Mouse (Mus musculus) midbrain, embryonic 16.5 days (tissue): Measurements from ENCODE around the gene H1f0. TPM values are rescaled to one million over a fixed set of nuclear protein-coding genes. Genes with fewer than 3 reads are reported as not detected.

Source experiments
- ATAC-seq: fragments of 200-750 bp; cut with Nextera tagmentation; 2 replicates; pipeline ENCODE4 v1.8.0; 2017; ENCODE audit warnings: moderate TSS enrichment
- H3K27ac ChIP-seq: fragments of 300-500 bp; sonication (generic); 2 replicates; pipeline ENCODE4 v1.5.1; 2014; ENCODE audit warnings: mild to moderate bottlenecking, low read length, mixed read lengths
- H3K27me3 ChIP-seq: fragments of 300-500 bp; sonication (generic); 2 replicates; pipeline ENCODE4 v1.6.1; 2014; ENCODE audit warnings: low read depth, low read length, mixed read lengths; ENCODE audit not compliant: control insufficient read depth, insufficient read depth
- H3K36me3 ChIP-seq: fragments of 300-500 bp; sonication (generic); 2 replicates; pipeline ENCODE4 v1.6.1; 2014; ENCODE audit warnings: mild to moderate bottlenecking, low read length, moderate library complexity, mixed read lengths; ENCODE audit not compliant: control insufficient read depth, insufficient read depth
- H3K4me1 ChIP-seq: fragments of 300-500 bp; sonication (generic); 2 replicates; pipeline ENCODE4 v1.6.1; 2014; ENCODE audit warnings: mild to moderate bottlenecking, low read length, mixed read lengths; ENCODE audit not compliant: control insufficient read depth, insufficient read depth
- H3K4me2 ChIP-seq: fragments of 300-500 bp; sonication (generic); 2 replicates; pipeline ENCODE4 v1.6.1; 2014; ENCODE audit warnings: mild to moderate bottlenecking, low read length, mixed read lengths
- H3K4me3 ChIP-seq: fragments of 300-500 bp; sonication (generic); 2 replicates; pipeline ENCODE4 v1.5.1; 2014; ENCODE audit warnings: low read depth, mild to moderate bottlenecking, low read length, moderate library complexity, mixed read lengths
- H3K9ac ChIP-seq: fragments of 300-500 bp; sonication (generic); 2 replicates; pipeline ENCODE4 v1.6.1; 2014; ENCODE audit warnings: low read depth, low read length, mixed read lengths
- H3K9me3 ChIP-seq: fragments of 300-500 bp; sonication (generic); replicated peaks from 2 replicates; pipeline ENCODE4 v1.6.1; 2014; ENCODE audit warnings: mild to moderate bottlenecking, low read length, mixed read lengths; ENCODE audit not compliant: control insufficient read depth, poor library complexity, severe bottlenecking
- WGBS: fragments of 180-500 bp; shearing (Covaris S2); extraction: QIAGEN DNeasy Blood & Tissue Kit; methylation state at CpG from one replicate; pipeline ENCODE4 v1.1.7; 2014; 5-methylcytosine and 5-hydroxymethylcytosine counted together
- polyA plus RNA-seq: library from polyadenylated mRNA; unstranded; fragments of >200 nt; fragmentation: Nextera tagmentation; extraction: Ambion mirVana; gene quantifications from 2 replicates; pipeline ENCODE4 v1.2.1, GENCODE M21; 2015

Gene H1f0
- 167 and 180 TPM in 2 replicates for polyA plus RNA-seq

DNA sequence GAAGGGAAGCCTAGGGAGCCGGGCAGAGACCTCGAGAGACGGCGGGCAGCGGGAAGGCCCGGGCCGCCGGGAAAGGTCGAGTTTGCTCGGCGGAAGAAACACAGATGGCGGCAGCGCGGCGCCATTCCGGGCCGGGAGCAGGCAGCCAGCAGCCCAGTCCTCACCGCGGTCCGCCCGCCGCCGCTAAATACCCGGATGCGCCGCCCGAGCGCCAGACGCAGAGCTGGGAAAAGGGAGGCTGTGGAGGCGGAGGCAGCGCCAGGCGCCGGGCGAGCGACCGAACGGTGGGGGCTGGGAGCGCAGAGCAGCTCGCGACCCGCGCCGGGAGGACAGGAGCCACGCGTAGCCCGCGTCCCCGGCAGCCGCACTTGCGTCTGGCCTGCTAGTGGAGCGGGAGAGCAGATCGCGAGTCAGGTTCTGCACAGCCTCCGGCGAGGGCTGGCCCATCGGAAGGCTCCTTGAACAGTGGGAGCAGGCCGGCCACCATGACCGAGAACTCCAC lies at the start of gene H1f0:
H1f0 (plus strand) TSS at position 214 of the 502 bp plus-strand sequence.
- under 1% methylated on average over 46 of the region's 58 CpGs for WGBS

DNA sequence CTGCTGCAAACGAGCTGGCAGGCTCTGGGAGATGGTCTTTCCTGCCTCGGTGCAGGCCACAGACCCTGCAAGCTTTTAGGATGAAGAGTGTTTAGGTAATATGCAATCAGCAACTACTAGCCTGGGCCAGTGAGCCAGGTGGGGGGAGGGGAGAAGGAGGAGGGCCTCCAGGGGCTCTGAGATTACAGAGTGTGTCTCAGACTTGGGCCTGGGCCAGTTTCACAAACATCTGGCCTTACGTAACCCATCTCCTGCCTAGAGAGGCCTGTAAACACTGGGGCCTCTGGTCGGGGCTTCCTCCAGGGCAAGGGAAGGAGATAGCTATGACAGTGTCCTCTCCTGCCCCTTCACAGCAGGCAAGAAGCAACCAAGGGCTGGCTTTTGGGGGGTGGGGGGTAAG lies 49.4 kb upstream of the H1f0 start:
- H3K27ac ChIP-seq, result no peak overlapping the region
- H3K36me3 ChIP-seq, result no peaks in the 10 kb centered on the region

More for the DNA sequence above, at the start of gene H1f0:
- Histone ChIP-seq H3K4me1 (peaks cover 38% of the 10 kb centered on the region), H3K9me3 (no peaks in the 10 kb centered on the region), H3K9ac (peak within 1 kb of the TSS; percentile 97), H3K4me3 (peak within 1 kb of the TSS; percentile 71), H3K27me3 (no peaks in the 10 kb centered on the region), H3K4me2 (peak within 1 kb of the TSS; percentile 99), H3K27ac (peak within 1 kb of the TSS; percentile 93), H3K36me3 (no peaks in the 10 kb centered on the region)
- ATAC-seq, result peak; percentile 87

DNA sequence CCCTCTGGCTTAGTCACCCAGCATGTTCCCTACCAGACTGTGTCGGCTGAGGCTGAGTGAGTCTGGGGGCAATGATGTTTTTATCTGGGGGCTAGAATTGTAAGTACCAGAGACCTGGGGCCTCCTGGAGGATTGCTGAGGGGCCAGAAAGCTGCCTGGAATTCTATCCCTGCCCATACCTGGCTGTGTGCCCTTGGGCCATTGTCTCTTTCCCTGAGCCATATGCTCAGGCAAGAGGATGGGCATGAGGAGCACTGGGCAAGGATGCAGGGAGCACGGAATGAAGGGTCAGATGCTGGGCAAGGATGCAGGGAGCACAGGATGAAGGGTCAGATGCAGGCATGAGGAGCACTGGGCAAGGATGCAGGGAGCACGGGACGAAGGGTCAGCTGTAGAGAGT lies 48.2 kb upstream of the H1f0 start:
- WGBS, result 88% methylated on average over 4 of the region's 4 CpGs
- ATAC-seq, result no peak
- no peak overlapping the region for H3K27ac ChIP-seq

More for the DNA sequence above, 49.4 kb upstream of the H1f0 start:
- 40% methylated on average over 4 of the region's 4 CpGs for WGBS
- no peak for ATAC-seq
- Histone ChIP-seq H3K4me2 (no peak overlapping the region), H3K4me1 (peaks cover 12% of the 10 kb centered on the region; the same call in 1 of the 2 replicates), H3K9ac (0 out of 2 replicates have a peak overlapping the region, but pooled peaks have one; percentile 40), H3K27me3 (no peaks in the 10 kb centered on the region), H3K9me3 (no peaks in the 10 kb centered on the region), H3K4me3 (no peak overlapping the region)

DNA sequence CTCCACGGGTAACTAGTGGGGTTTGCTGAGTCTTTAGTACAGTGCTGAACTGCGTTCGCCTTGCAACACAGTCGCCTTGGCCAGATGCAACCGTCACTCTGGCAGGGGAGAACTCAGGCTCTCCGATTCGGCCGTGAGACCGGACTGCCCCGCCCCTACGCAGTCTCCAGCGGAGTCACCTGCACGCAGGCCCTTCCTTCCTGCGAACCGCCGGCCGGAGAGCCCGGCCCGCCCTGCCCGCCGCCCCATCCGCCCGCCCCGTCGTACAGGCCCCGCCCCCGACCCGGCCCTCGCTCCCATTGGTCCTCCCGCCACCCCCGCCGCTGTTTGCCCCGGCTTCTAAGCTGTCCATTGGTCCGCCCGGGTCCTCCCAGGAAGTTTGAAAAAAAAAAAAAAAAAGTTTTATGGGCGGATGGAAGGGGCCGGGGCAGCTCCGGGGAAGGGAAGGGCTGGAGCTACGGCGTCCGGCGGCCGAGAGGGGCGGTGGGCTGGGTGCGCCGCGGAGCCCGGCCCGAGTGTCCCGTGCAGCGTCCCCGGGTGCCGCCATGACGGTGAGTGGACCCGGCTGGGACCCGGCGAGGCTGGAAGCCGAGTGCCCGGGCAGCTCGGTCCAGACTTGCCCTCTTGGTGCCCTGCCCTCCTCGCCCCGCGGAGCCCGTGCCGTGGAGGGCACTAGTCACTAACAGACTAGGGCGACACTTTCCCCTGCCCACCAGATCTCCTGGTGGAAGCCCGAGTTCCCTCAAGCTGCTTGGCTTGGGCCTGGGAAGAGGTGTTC lies 45.4 kb upstream of the H1f0 start:
- peak overlapping the region; percentile 47 for H3K27ac ChIP-seq
- peak overlapping the region; percentile 47 for H3K9ac ChIP-seq
- peak; percentile 72 for ATAC-seq
- no peaks in the 10 kb centered on the region for H3K36me3 ChIP-seq
- no peaks in the 10 kb centered on the region for H3K27me3 ChIP-seq
- peak overlapping the region; percentile 67 for H3K4me2 ChIP-seq
- WGBS, result under 1% methylated on average over 65 of the region's 67 CpGs
- peak overlapping the region; percentile 43 for H3K4me3 ChIP-seq
- H3K4me1 ChIP-seq, result peaks cover 12% of the 10 kb centered on the region; the same call in 1 of the 2 replicates
- H3K9me3 ChIP-seq, result no peaks in the 10 kb centered on the region

More for the DNA sequence above, 48.2 kb upstream of the H1f0 start:
- no peaks in the 10 kb centered on the region for H3K36me3 ChIP-seq
- no peak overlapping the region for H3K4me3 ChIP-seq
- H3K9ac ChIP-seq, result no peak overlapping the region
- peaks cover 12% of the 10 kb centered on the region; the same call in 1 of the 2 replicates for H3K4me1 ChIP-seq
- no peak overlapping the region for H3K4me2 ChIP-seq
- H3K9me3 ChIP-seq, result no peaks in the 10 kb centered on the region
- no peaks in the 10 kb centered on the region for H3K27me3 ChIP-seq

DNA sequence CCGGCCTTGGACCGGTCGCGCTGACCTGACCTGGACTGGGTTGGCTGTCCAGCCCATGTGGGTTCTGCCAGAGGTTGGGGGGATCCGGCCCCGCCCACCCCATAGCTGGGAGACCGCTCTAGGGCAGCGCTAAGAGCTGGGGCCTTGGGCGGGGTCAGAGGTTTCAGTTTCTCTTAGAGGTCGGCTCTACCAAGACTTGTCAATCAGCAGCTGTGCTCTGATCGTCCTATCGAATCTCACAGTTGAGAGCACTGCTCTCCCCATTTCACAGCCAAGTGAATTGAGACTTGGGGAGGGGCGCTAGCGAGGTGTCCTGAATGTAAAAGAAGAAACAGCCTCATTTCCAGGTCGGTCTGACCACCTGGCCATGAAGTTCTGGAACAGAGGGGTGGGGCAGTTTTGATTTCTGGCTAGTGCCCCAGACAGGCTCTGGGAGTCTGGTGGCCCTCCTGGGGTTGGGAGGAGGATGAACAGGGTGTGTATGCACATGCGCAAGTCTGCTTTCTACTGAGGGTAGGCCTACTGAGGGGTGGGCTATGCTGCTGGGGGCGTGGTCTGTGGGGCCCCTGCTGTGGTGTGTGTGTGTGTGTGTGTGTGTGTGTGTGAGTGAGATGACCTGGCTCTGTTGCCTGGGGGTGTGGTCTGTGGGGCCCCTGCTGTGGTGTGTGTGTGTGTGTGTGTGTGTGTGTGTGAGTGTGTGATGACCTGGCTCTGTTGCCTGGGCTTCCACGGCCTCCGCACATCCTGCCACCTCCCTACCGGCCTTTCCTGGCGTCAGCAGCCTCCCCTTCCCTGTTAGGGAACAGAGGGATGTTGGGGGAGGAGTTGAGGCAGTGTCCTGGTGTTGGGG lies 44.6 kb upstream of the H1f0 start:
- H3K36me3 ChIP-seq, result no peaks in the 10 kb centered on the region
- peak overlapping the region; percentile 47 for H3K9ac ChIP-seq
- H3K4me2 ChIP-seq, result peak overlapping the region; percentile 67
- H3K27ac ChIP-seq, result peak overlapping the region; percentile 47; the same call in 1 of the 2 replicates
- no peaks in the 10 kb centered on the region for H3K9me3 ChIP-seq
- H3K27me3 ChIP-seq, result no peaks in the 10 kb centered on the region
- H3K4me3 ChIP-seq, result peak overlapping the region; percentile 43
- peaks cover 12% of the 10 kb centered on the region; the same call in 1 of the 2 replicates for H3K4me1 ChIP-seq
- peak; percentile 37; the same call in 1 of the 2 replicates for ATAC-seq
- 2% methylated on average over 21 of the region's 21 CpGs for WGBS

DNA sequence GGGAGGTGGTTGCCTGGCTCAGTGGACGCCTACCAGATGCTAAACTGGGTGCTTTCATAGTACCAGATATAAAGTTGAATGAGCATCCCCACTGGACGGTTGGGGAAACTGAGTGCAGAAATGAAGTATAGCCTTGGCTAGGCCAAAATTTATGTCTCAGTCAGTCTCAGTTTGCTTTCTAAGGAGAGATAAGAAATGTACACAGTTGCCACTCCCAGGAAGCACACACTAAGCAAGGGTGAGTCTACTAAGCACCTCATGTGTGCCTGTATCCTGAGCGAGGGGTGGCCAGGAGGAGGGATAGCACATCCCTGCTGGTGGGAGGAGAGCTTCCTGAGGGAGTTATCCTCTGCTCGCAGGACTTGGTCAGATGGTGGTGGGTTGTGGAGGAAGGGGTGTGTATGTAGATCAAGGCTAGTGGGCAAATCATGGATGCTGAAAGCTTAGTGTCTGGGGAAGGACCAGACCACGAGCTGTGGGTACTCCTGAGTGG lies 43.9 kb upstream of the H1f0 start:
- no peaks in the 10 kb centered on the region for H3K36me3 ChIP-seq
- H3K9ac ChIP-seq, result no peak overlapping the region
- H3K4me3 ChIP-seq, result no peak overlapping the region
- no peak for ATAC-seq
- peaks cover 9% of the 10 kb centered on the region; the same call in 1 of the 2 replicates for H3K4me1 ChIP-seq
- H3K9me3 ChIP-seq, result no peaks in the 10 kb centered on the region
- H3K27ac ChIP-seq, result no peak overlapping the region
- H3K4me2 ChIP-seq, result peak overlapping the region; percentile 67; the same call in 1 of the 2 replicates
- WGBS, result 54% methylated on average over 5 of the region's 5 CpGs
- no peaks in the 10 kb centered on the region for H3K27me3 ChIP-seq

DNA sequence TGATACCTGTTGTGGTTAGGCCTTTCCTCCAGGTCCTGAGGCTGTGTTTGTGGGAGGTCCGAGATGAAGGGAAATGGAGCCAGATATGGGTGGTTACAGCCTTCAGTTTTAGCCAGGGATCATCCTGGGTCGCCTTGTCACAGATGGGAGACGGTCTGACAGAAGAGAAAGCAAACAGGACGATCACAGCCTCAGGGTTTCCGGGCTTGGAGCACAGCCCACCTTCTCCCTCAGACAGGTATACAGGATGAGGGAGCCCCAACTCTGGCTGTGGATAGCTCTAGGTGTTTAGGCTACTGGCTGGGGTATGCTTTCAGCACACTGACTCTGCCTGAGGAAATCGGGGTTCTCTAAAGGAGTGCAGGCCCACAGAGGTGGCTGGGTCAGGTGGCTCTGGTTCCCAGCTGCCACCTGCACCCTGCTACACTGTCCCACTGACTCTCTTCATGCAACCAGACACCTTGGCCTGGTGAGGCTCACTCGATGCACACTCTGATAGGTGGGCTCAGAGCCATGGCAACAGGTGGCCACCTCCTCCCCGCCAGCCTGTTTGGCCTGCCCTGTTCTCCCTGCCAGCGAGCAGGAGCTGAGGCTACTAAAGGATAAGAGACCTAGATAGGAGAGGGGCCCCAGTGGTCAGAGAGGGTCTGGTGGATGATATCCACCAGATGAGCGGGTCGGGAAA lies 41.6 kb upstream of the H1f0 start:
- Histone ChIP-seq H3K36me3 (peaks cover 8% of the 10 kb centered on the region), H3K4me3 (no peak overlapping the region), H3K27ac (no peak overlapping the region), H3K4me1 (peaks cover 9% of the 10 kb centered on the region; the same call in 1 of the 2 replicates), H3K27me3 (no peaks in the 10 kb centered on the region), H3K4me2 (no peak overlapping the region), H3K9me3 (no peaks in the 10 kb centered on the region), H3K9ac (no peak overlapping the region)
- no peak for ATAC-seq
- WGBS, result 67% methylated on average over 11 of the region's 11 CpGs

DNA sequence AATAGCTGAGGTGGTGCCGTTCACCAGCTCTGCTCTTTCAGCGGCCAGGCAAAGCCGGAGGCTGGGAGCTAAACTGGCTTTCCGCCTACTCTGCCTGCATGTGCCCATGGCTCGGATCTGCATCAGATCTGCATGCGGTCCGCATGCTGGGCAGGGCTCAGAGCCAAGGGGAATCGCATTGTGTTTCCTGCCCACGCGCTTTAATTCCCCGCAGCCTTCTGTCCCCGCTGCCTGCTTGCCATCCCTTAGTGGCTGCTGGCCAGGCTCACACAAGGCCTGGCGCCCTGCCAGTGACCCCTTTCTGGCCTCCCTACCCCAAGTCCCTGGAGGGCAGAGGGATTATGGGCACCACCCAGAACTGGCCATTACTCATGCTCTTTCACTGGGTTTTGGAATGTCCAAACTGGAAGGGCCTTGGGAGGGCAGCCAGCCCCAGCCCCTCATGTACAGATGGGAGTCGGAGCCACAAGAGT lies 39.7 kb upstream of the H1f0 start:
- H3K4me1 ChIP-seq, result 0 out of 2 replicates have a peak, but pooled peaks cover 2% of the 10 kb centered on the region
- no peaks in the 10 kb centered on the region for H3K9me3 ChIP-seq
- no peak overlapping the region for H3K9ac ChIP-seq
- H3K27me3 ChIP-seq, result no peaks in the 10 kb centered on the region
- H3K27ac ChIP-seq, result no peak overlapping the region
- H3K4me2 ChIP-seq, result no peak overlapping the region
- ATAC-seq, result peak; percentile 81
- H3K4me3 ChIP-seq, result no peak overlapping the region
- whole genome bisulfite sequencing, result 49% methylated on average over 14 of the region's 14 CpGs
- H3K36me3 ChIP-seq, result peaks cover 21% of the 10 kb centered on the region
